In genomic region chr19:7165509-7166199, GRCm38 (mm10) we compare ENCODE assay signal across 8 mouse cellular contexts. TPM values are rescaled to one million over a fixed set of nuclear protein-coding genes. Genes with fewer than 3 reads are reported as not detected.
DNase-seq lines count a peak whose midpoint lies in the region; ATAC-seq and TF ChIP-seq lines count a peak whose summit lies in the region.

No protein-coding gene starts in this region.

- peak; percentile 62 for DNase-seq in gastrocnemius, adult 2 months
- no peak for DNase-seq in gastrocnemius, postnatal 4 days (ENCODE audit: low spot score in 2 of 2)
- DNase-seq in thymus, adult 2 months = peak; percentile 19
- no peak for DNase-seq in thymus, adult 18-20 months
- peak; percentile 71 for DNase-seq in hindbrain, postnatal 0 days (ENCODE audit: low spot score)
- DNase-seq in midbrain, embryonic 14.5 days = peak; percentile 84
- no peak for DNase-seq in urinary bladder, postnatal 4 days (ENCODE audit: low spot score in 2 of 2)
- DNase-seq in urinary bladder, postnatal 25 days (ENCODE audit: low spot score) = no peak

- peak; percentile 41; the same call in 1 of the 2 replicates for ATAC-seq in hindbrain, postnatal 0 days
- ATAC-seq in midbrain, embryonic 14.5 days (ENCODE audit: low FRiP score, low TSS enrichment) = peak; percentile 41; the same call in 1 of the 2 replicates

- peak overlapping the region; percentile 90 for H3K4me2 ChIP-seq in hindbrain, postnatal 0 days (ENCODE audit: low read depth, low read length)
- peak overlapping the region; percentile 93 for H3K4me2 ChIP-seq in midbrain, embryonic 14.5 days (ENCODE audit: low read length)

- no peak for TF ChIP-seq POLR2A in thymus, adult 2 months (IDR thresholded peaks at IDR 0.05; ENCODE audit: control insufficient read depth, extremely low read depth, insufficient read depth, low read length, poor library complexity)

- H3K9me3 ChIP-seq in hindbrain, postnatal 0 days (ENCODE audit: low read length) = no peaks in the 10 kb centered on the region
- no peaks in the 10 kb centered on the region for H3K9me3 ChIP-seq in midbrain, embryonic 14.5 days (ENCODE audit: control insufficient read depth, low read length)

- H3K9ac ChIP-seq in hindbrain, postnatal 0 days (replicated peaks; ENCODE audit: low read length) = peak overlapping the region; percentile 67
- H3K9ac ChIP-seq in midbrain, embryonic 14.5 days (replicated peaks; ENCODE audit: low read length) = peak overlapping the region; percentile 80

- no peaks in the 10 kb centered on the region for H3K36me3 ChIP-seq in thymus, adult 2 months (ENCODE audit: control insufficient read depth, insufficient read depth, low read length)
- no peaks in the 10 kb centered on the region for H3K36me3 ChIP-seq in hindbrain, postnatal 0 days (ENCODE audit: insufficient read depth, low read length)
- H3K36me3 ChIP-seq in midbrain, embryonic 14.5 days (ENCODE audit: control insufficient read depth, insufficient read depth, low read length) = no peaks in the 10 kb centered on the region

- peak overlapping the region; percentile 83 for H3K4me3 ChIP-seq in gastrocnemius, adult 2 months
- peak overlapping the region; percentile 28 for H3K4me3 ChIP-seq in thymus, adult 2 months (ENCODE audit: control insufficient read depth, insufficient read depth, low read length)
- H3K4me3 ChIP-seq in hindbrain, postnatal 0 days (ENCODE audit: low read length) = peak overlapping the region; percentile 77
- H3K4me3 ChIP-seq in midbrain, embryonic 14.5 days (replicated peaks; ENCODE audit: low read depth, low read length) = peak overlapping the region; percentile 72

- H3K27ac ChIP-seq in gastrocnemius, adult 2 months = peak overlapping the region; percentile 79
- no peak overlapping the region for H3K27ac ChIP-seq in thymus, adult 2 months (ENCODE audit: control insufficient read depth, insufficient read depth, low read length)
- H3K27ac ChIP-seq in hindbrain, postnatal 0 days = 0 out of 2 replicates have a peak overlapping the region, but pooled peaks have one; percentile 26
- peak overlapping the region; percentile 70 for H3K27ac ChIP-seq in midbrain, embryonic 14.5 days (replicated peaks; ENCODE audit: low read depth, low read length)

- H3K27me3 ChIP-seq in thymus, adult 2 months (ENCODE audit: control insufficient read depth, insufficient read depth, low read length) = peaks cover 11% of the 10 kb centered on the region
- H3K27me3 ChIP-seq in hindbrain, postnatal 0 days (ENCODE audit: insufficient read depth, low read length) = no peaks in the 10 kb centered on the region
- H3K27me3 ChIP-seq in midbrain, embryonic 14.5 days (ENCODE audit: control insufficient read depth, insufficient read depth, low read length) = peaks cover 23% of the 10 kb centered on the region

- TF ChIP-seq CTCF in gastrocnemius, adult 2 months (IDR thresholded peaks at IDR 0.05) = no peak
- no peak for TF ChIP-seq CTCF in thymus, adult 2 months (IDR thresholded peaks at IDR 0.05; ENCODE audit: borderline replicate concordance, control insufficient read depth, extremely low read depth, insufficient read depth, low read length, poor library complexity)
- no peak for TF ChIP-seq CTCF in hindbrain, postnatal 0 days (IDR thresholded peaks at IDR 0.05; ENCODE audit: low read depth)

- intact Hi-C loops in gastrocnemius, adult 2 months (cut with DNase I) = no loop called here

- H3K4me1 ChIP-seq in thymus, adult 2 months (replicated peaks; ENCODE audit: control insufficient read depth, insufficient read depth, low read length) = peaks cover 19% of the 10 kb centered on the region
- peaks cover 6% of the 10 kb centered on the region; the same call in 1 of the 2 replicates for H3K4me1 ChIP-seq in hindbrain, postnatal 0 days (ENCODE audit: insufficient read depth, low read length)
- peaks cover 21% of the 10 kb centered on the region for H3K4me1 ChIP-seq in midbrain, embryonic 14.5 days (ENCODE audit: control insufficient read depth, insufficient read depth, low read length)

- WGBS in thymus, adult 2 months = 4% methylated on average over 76 of the region's 105 CpGs
- WGBS in hindbrain, postnatal 0 days = 1% methylated on average over 44 of the region's 105 CpGs
- under 1% methylated on average over 52 of the region's 105 CpGs for WGBS in midbrain, embryonic 14.5 days

RNA-seq across cellular contexts. Expression of gene Otub1, which starts 40.5 kb away (rescaled TPM):
- 10 to 100 TPM; 45.0 to 50.3 TPM for total RNA-seq in gastrocnemius, adult 2 months (2021)
- 10 to 100 TPM; 73.9 to 79.3 TPM for total RNA-seq in gastrocnemius, postnatal 4 days (2021)
- 176 and 191 TPM in 2 replicates for polyA plus RNA-seq in thymus, adult 2 months (2012; rRNA removed)
- 216 and 233 TPM in 2 replicates for total RNA-seq in hindbrain, postnatal 0 days (2014; rRNA removed)
- polyA plus RNA-seq in hindbrain, postnatal 0 days (2015; fragmentation: Nextera tagmentation; extraction: Ambion mirVana) = 248 and 253 TPM in 2 replicates
- 244 and 263 TPM in 2 replicates for polyA plus RNA-seq in midbrain, embryonic 14.5 days (2014; fragmentation: Nextera tagmentation; extraction: Ambion mirVana)

RNA-seq across cellular contexts. Expression of gene Cox8a, which starts 51.8 kb away (rescaled TPM):
- 100 to 1,000 TPM in 1 of 2 experiments, 10 to 100 TPM in 1; 72.4 to 113 TPM for total RNA-seq in gastrocnemius, adult 2 months (2021)
- 100 to 1,000 TPM; 437 to 448 TPM for total RNA-seq in gastrocnemius, postnatal 4 days (2021)
- polyA plus RNA-seq in thymus, adult 2 months (2012; rRNA removed) = 1,690 and 1,818 TPM in 2 replicates
- total RNA-seq in hindbrain, postnatal 0 days (2014; rRNA removed) = 1,715 and 1,845 TPM in 2 replicates
- polyA plus RNA-seq in hindbrain, postnatal 0 days (2015; fragmentation: Nextera tagmentation; extraction: Ambion mirVana) = 2,044 and 2,080 TPM in 2 replicates
- polyA plus RNA-seq in midbrain, embryonic 14.5 days (2014; fragmentation: Nextera tagmentation; extraction: Ambion mirVana) = 921 and 1,195 TPM in 2 replicates

Comparison
In these comparisons a context has a peak if more than half of its experiments do, and no peak if none do; other contexts are left out.
1. DNase-seq: peak in gastrocnemius, adult 2 months (single experiment), thymus, adult 2 months (single experiment), hindbrain, postnatal 0 days (single experiment) and midbrain, embryonic 14.5 days (single experiment); none in gastrocnemius, postnatal 4 days (0 of 2), thymus, adult 18-20 months (0 of 2), urinary bladder, postnatal 4 days (0 of 2) and urinary bladder, postnatal 25 days (single experiment).
2. H3K4me3 ChIP-seq: peak in every context shown above with its lines; median percentile 83 in gastrocnemius, adult 2 months; 77 in hindbrain, postnatal 0 days; 72 in midbrain, embryonic 14.5 days; 28 in thymus, adult 2 months.